Mouse (Mus musculus) hindbrain, embryonic 13.5 days (tissue): ENCODE results near the gene Pon1. TPM values are rescaled to one million over a fixed set of nuclear protein-coding genes. Genes with fewer than 3 reads are reported as not detected.
"Not testable (repeated sequence)": the region's sequence is repeated elsewhere in the genome, so short reads cannot be mapped to it uniquely, and the experiment has no call there.

Experiments used
- ATAC-seq: fragments of 200-750 bp; cut with Nextera tagmentation; 2 replicates; pipeline ENCODE4 v1.8.0; 2017; ENCODE audit warnings: moderate TSS enrichment; ENCODE audit not compliant: low FRiP score
- H3K27ac ChIP-seq: fragments of 300-500 bp; sonication (generic); 2 replicates; pipeline ENCODE4 v1.5.1; 2015; ENCODE audit warnings: inconsistent platforms, mild to moderate bottlenecking, moderate library complexity
- H3K27me3 ChIP-seq: fragments of 300-500 bp; sonication (generic); 2 replicates; pipeline ENCODE4 v1.6.1; 2015; ENCODE audit warnings: mild to moderate bottlenecking, inconsistent platforms
- H3K36me3 ChIP-seq: fragments of 300-500 bp; sonication (generic); 2 replicates; pipeline ENCODE4 v1.6.1; 2015; ENCODE audit warnings: mild to moderate bottlenecking, inconsistent platforms
- H3K4me1 ChIP-seq: fragments of 300-500 bp; sonication (generic); replicated peaks from 2 replicates; pipeline ENCODE4 v1.6.1; 2015; ENCODE audit warnings: inconsistent platforms
- H3K4me2 ChIP-seq: fragments of 300-500 bp; sonication (generic); 2 replicates; pipeline ENCODE4 v1.6.1; 2015; ENCODE audit warnings: inconsistent platforms, mild to moderate bottlenecking, moderate library complexity
- H3K4me3 ChIP-seq: fragments of 300-500 bp; sonication (generic); 2 replicates; pipeline ENCODE4 v1.5.1; 2015; ENCODE audit warnings: mild to moderate bottlenecking, inconsistent platforms
- H3K9ac ChIP-seq: fragments of 300-500 bp; sonication (generic); 2 replicates; pipeline ENCODE4 v1.6.1; 2015; ENCODE audit warnings: mild to moderate bottlenecking, inconsistent platforms
- H3K9me3 ChIP-seq: fragments of 300-500 bp; sonication (generic); 2 replicates; pipeline ENCODE4 v1.6.1; 2016; ENCODE audit warnings: inconsistent platforms
- WGBS: fragments of 180-500 bp; shearing (Covaris S2); methylation state at CpG from one replicate; pipeline ENCODE4 v1.1.7; 2015; 5-methylcytosine and 5-hydroxymethylcytosine counted together
- polyA plus RNA-seq: library from polyadenylated mRNA; unstranded; fragments of >200 nt; fragmentation: Nextera tagmentation; extraction: Ambion mirVana; gene quantifications from 2 replicates; pipeline ENCODE4 v1.2.1, GENCODE M21; 2015

Gene Pon1
- polyA plus RNA-seq = 0.13 and 0.17 TPM in 2 replicates

DNA sequence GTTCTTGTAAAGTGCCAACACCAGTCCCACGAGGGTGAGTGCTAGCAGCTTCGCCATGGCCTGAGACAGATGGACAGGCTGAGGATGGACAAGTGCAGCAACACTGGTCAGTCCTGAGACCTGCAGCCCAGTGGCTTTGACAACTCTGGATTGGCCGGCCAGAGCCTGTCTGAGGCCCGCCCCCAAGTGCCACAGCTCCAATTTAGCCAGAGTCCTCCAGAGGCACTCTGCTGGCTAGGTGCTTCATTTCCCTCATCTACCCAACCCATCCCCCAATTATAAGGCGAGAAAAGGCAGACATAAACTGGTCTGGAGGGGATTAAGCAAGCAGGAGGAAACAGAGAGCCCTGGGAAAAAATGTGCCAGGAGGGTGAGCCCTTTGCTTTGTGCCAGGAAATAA is at the start of gene Pon1:
Gene Pon1 (minus strand): TSS at position 254 of the 400 bp plus-strand sequence.
- Histone ChIP-seq H3K27me3 (no peaks in the 10 kb centered on the region), H3K4me2 (no peak within 1 kb of the TSS), H3K36me3 (no peaks in the 10 kb centered on the region), H3K27ac (no peak within 1 kb of the TSS), H3K4me1 (no peaks in the 10 kb centered on the region), H3K9me3 (no peaks in the 10 kb centered on the region), H3K9ac (no peak within 1 kb of the TSS), H3K4me3 (no peak within 1 kb of the TSS)
- ATAC-seq = no peak
- 53% methylated on average over 5 of the region's 5 CpGs for WGBS

DNA sequence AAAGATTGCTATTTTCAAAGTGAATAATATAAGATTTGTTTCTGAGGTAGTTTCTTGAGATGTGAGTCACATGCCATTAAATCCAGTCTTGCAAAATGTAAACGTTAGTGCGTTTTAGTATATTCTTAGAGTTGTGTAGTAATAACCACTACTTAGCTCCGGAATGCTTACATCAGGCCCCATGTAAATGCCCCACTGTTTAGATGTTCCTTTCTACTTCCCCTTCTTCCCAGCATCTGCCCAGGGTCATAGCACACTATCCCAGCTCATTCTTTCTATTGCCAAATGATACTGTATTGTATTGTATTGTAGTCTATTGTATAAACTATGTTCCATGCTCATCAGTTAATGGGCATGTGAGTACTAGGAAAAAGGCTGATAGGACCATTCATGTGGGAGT is 45.1 kb upstream of the Pon1 start:
- H3K4me2 ChIP-seq = no peak overlapping the region
- H3K9me3 ChIP-seq = no peaks in the 10 kb centered on the region
- over 99% methylated on average over 3 of the region's 3 CpGs for WGBS
- H3K36me3 ChIP-seq = no peaks in the 10 kb centered on the region
- no peaks in the 10 kb centered on the region for H3K27me3 ChIP-seq
- H3K9ac ChIP-seq = no peak overlapping the region
- H3K4me1 ChIP-seq = no peaks in the 10 kb centered on the region
- no peak overlapping the region for H3K27ac ChIP-seq
- H3K4me3 ChIP-seq = no peak overlapping the region
- ATAC-seq = no peak

DNA sequence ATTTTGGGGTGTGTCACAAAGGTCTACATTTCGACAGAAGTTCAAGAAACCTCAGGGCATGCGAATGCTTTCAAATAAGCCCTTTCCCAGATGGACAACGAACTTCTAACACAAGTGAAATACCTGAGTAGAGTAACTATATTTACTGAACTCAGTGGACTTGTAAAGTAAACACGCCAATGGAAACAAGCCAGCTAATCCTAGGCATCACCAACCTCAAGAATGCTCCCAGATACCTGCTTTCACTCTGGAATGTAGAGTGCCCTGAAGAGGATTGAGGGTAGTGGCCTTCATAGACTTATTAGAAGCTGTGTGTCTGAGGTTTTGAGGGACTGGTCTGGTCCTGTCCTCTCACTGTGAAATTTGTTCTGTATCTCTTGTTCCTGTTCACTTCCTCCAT is 43.8 kb upstream of the Pon1 start:
- H3K27me3 ChIP-seq = no peaks in the 10 kb centered on the region
- no peak overlapping the region for H3K4me2 ChIP-seq
- no peak overlapping the region for H3K27ac ChIP-seq
- no peak for ATAC-seq
- no peaks in the 10 kb centered on the region for H3K36me3 ChIP-seq
- 94% methylated on average over 4 of the region's 4 CpGs for WGBS
- no peak overlapping the region for H3K4me3 ChIP-seq
- H3K9ac ChIP-seq = no peak overlapping the region
- H3K4me1 ChIP-seq = no peaks in the 10 kb centered on the region
- H3K9me3 ChIP-seq = no peaks in the 10 kb centered on the region

DNA sequence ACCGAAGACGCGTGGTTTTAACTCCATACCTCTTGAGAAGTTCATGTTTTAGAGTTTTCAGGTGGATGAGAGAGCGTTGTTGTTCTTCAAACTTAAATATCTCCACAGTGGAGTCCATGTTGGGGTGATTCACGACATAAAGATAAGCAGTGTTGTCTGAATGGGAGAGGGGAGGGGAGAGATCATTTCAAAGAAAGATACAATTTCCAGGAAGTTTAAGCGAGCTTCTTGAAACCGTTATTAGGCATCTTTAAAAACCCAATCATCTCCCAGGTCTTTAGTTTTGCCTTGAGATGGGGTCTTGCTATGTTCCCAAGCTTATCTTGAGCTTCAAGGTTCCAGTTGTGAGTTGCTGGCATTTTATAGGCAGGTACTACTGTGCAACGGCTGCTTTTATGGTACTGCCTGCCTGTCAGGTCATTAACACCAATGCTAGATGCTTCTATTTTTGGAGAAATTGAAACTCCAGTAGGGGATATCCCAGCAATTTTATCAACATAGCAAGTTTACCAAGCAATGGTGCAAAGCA is 43.2 kb upstream of the Pon1 start:
- 89% methylated on average over 8 of the region's 8 CpGs for WGBS
- no peak for ATAC-seq
- H3K4me1 ChIP-seq = no peaks in the 10 kb centered on the region

DNA sequence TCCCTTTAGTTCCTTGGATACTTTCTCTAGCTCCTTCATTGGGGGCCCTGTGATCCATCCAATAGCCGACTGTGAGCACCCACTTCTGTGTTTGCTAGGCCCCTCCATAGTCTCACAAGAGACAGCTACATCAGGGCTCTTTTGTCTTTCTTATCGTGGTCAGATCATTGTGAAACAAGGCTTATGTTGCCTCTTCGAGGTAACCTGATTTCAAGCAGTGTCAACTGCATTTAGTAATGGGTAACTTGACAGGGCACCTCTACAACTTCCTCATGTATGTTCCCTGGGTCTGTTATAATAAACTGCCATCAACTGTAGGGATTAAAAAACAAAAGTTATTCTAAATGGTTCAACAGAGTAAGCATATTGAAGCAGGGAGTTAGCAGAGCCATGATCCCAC is 40.8 kb upstream of the Pon1 start:
- Histone ChIP-seq H3K27ac (no peak overlapping the region), H3K36me3 (no peaks in the 10 kb centered on the region), H3K4me1 (no peaks in the 10 kb centered on the region), H3K9me3 (no peaks in the 10 kb centered on the region), H3K4me3 (no peak overlapping the region), H3K27me3 (no peaks in the 10 kb centered on the region), H3K9ac (no peak overlapping the region), H3K4me2 (no peak overlapping the region)
- WGBS = 76% methylated on average over 3 of the region's 3 CpGs
- no peak for ATAC-seq

More for the DNA sequence above, 43.2 kb upstream of the Pon1 start:
- H3K27me3 ChIP-seq = no peaks in the 10 kb centered on the region
- no peak overlapping the region for H3K9ac ChIP-seq
- H3K4me2 ChIP-seq = no peak overlapping the region
- H3K9me3 ChIP-seq = no peaks in the 10 kb centered on the region
- no peaks in the 10 kb centered on the region for H3K36me3 ChIP-seq
- H3K27ac ChIP-seq = no peak overlapping the region
- H3K4me3 ChIP-seq = no peak overlapping the region

DNA sequence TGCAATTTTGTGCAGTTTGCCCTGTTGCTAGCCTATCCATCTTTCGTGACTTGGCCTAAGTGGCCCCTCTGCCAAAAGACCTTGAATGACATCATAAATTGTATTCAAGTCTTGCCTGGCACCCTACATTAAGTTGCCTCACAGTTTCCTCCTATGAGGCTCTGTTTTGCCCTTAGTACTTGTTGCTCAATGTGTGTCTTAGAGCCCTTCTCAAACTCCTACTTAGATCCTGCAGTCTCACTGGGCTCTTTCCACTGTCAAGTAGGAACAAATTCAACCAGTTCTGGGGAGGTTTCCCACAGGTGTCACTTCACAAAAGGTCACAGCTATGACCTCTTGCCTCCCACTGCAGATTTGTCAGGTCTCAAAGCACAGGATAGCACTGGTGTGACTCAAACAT is 40.1 kb upstream of the Pon1 start:
- ATAC-seq = no peak
- Histone ChIP-seq H3K36me3 (no peaks in the 10 kb centered on the region), H3K4me2 (no peak overlapping the region), H3K4me3 (no peak overlapping the region), H3K9me3 (no peaks in the 10 kb centered on the region), H3K27me3 (no peaks in the 10 kb centered on the region), H3K4me1 (no peaks in the 10 kb centered on the region), H3K27ac (no peak overlapping the region), H3K9ac (no peak overlapping the region)
- 100% methylated on average over 1 of the region's 1 CpGs for WGBS

DNA sequence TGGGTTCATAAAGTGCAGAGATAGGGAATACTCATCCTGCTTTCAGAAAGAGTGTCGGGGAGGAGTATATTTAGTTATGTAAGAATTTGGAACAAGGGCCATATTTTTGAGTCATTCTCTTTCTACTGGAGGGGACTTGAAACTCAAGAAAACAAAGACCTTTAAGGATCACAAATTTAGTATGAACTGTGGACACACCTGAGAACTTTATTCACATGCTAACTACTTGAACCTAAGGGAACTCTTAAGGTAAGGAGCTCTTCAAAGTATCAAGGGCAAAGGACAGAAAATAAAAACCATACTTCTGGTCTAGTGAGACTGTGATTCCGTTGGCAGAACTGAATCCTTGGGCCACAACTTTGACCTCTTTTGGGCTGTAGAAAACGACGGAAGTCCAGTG is 38.3 kb upstream of the Pon1 start:
- 91% methylated on average over 4 of the region's 4 CpGs for WGBS
- H3K4me1 ChIP-seq = no peaks in the 10 kb centered on the region

DNA sequence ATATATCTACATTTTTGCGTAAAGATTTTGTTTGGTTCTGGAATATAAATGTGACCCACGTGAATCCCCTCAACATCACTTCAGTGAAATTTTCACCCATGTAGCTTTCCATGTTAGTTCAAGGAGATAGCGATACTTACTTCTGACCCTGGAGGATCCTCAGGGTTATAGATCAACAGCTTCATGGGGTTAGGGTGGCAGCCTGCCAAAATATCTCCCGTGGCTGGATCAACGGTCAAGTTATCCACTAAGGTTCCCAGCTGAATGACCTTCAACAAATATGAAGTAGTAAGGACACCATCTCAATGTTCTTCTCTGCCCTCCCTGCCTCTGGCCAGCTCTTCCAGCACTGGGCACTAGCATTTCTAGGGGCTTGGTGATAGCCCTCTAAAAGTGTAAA is 36.5 kb upstream of the Pon1 start:
- WGBS = 93% methylated on average over 5 of the region's 5 CpGs

More for the DNA sequence above, 38.3 kb upstream of the Pon1 start:
- Histone ChIP-seq H3K4me2 (no peak overlapping the region), H3K9ac (no peak overlapping the region), H3K36me3 (no peaks in the 10 kb centered on the region), H3K4me3 (no peak overlapping the region), H3K27ac (no peak overlapping the region), H3K9me3 (no peaks in the 10 kb centered on the region), H3K27me3 (no peaks in the 10 kb centered on the region)
- no peak for ATAC-seq

DNA sequence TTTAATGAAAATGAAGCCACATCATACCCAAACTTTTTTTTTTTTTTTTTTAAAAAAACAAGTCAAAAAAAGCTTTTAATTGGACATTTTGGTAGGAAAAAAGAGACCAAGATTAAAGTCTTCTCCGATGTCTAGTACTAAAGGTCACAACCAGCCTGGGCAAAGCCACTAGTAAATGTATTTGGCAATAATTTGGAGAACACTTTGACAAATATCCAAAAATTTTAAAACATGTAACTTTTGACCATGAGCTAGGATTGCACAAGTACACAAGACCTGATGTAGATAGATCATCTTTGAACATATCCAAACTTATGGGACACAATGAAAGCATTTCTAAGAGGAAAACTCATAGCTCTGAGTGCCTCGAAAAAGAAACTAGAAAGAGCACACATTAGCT is 29.8 kb upstream of the Pon1 start:
- not testable (repeated sequence) for H3K9ac ChIP-seq, H3K27me3 ChIP-seq, H3K9me3 ChIP-seq, H3K4me2 ChIP-seq, H3K27ac ChIP-seq, H3K4me1 ChIP-seq, H3K36me3 ChIP-seq, ATAC-seq, H3K4me3 ChIP-seq
- WGBS = 86% methylated on average over 2 of the region's 2 CpGs

More for the DNA sequence above, 36.5 kb upstream of the Pon1 start:
- H3K36me3 ChIP-seq = no peaks in the 10 kb centered on the region
- H3K27ac ChIP-seq = no peak overlapping the region
- no peaks in the 10 kb centered on the region for H3K27me3 ChIP-seq
- H3K9me3 ChIP-seq = no peaks in the 10 kb centered on the region
- no peak overlapping the region for H3K4me2 ChIP-seq
- no peaks in the 10 kb centered on the region for H3K4me1 ChIP-seq
- H3K9ac ChIP-seq = no peak overlapping the region
- H3K4me3 ChIP-seq = no peak overlapping the region
- ATAC-seq = no peak

DNA sequence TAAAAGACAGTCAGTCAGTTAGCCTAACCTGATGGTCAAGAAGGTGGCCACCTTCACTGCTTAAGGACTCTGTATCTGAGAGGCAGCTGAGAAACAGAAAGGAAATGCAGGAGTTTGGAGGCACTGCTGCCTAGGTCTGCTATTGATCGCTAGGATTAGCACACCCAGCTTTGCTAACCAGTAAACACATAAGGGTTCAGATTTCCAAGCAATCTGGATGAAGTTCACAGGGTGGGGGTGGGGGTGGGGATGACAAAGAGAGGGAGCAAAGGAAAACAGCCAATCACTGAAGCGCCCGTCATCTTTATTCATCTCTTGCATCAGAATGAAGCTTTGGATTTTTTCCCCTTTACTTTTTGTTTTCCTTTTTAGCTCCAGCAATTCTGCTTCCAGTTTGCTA is 28.3 kb upstream of the Pon1 start:
- Histone ChIP-seq H3K27ac (no peak overlapping the region), H3K9ac (no peak overlapping the region), H3K27me3 (no peaks in the 10 kb centered on the region), H3K36me3 (no peaks in the 10 kb centered on the region), H3K4me2 (no peak overlapping the region), H3K9me3 (no peaks in the 10 kb centered on the region), H3K4me1 (no peaks in the 10 kb centered on the region), H3K4me3 (no peak overlapping the region)
- 80% methylated on average over 3 of the region's 3 CpGs for WGBS
- ATAC-seq = no peak

DNA sequence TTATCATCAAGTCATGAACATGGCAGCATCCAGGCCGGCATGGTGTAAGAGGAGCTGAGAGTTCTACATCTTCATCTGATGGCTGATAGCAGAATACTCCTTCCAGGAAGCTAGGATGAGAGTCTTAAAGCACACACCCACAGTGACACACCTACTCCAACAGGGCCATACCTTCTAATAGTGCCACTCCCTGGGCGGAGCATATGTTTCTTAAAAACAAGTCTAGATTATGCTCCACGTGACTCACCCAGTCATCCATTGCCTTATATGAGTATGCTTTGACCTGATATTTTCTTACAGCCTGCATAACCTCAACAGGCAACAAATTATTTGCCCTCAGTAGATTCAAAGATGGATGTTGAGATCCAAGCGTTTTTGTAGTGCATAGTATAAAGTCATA is 24.4 kb upstream of the Pon1 start:
- H3K4me1 ChIP-seq = no peaks in the 10 kb centered on the region
- H3K9ac ChIP-seq = no peak overlapping the region
- 95% methylated on average over 4 of the region's 4 CpGs for WGBS
- H3K36me3 ChIP-seq = no peaks in the 10 kb centered on the region
- H3K9me3 ChIP-seq = no peaks in the 10 kb centered on the region
- no peak overlapping the region for H3K4me3 ChIP-seq
- no peak overlapping the region for H3K4me2 ChIP-seq
- no peak overlapping the region for H3K27ac ChIP-seq
- no peaks in the 10 kb centered on the region for H3K27me3 ChIP-seq
- ATAC-seq = no peak

DNA sequence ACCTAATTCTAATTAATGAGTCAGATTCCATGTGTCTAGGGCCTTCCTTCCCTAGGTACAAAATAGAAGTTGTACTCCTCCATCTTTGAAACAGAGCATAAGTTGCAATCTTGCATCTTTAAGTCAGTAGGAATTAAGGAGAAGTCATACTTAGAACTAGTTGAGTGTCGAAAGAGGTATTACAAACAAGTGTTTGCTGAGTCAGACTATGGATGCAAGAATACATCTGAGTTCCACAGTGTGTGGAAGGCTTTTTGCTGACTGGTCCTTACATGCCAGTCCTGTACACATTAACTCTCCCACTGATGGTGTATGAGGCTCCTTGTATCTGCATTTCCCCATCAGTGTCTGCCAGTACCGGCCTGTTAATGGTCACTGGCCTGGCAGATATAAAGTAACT is 14.1 kb upstream of the Pon1 start:
- no peaks in the 10 kb centered on the region for H3K9me3 ChIP-seq
- no peak overlapping the region for H3K27ac ChIP-seq
- ATAC-seq = no peak
- 88% methylated on average over 2 of the region's 2 CpGs for WGBS
- no peaks in the 10 kb centered on the region for H3K27me3 ChIP-seq
- no peak overlapping the region for H3K4me3 ChIP-seq
- H3K4me2 ChIP-seq = no peak overlapping the region
- H3K36me3 ChIP-seq = no peaks in the 10 kb centered on the region
- H3K9ac ChIP-seq = no peak overlapping the region
- no peaks in the 10 kb centered on the region for H3K4me1 ChIP-seq

DNA sequence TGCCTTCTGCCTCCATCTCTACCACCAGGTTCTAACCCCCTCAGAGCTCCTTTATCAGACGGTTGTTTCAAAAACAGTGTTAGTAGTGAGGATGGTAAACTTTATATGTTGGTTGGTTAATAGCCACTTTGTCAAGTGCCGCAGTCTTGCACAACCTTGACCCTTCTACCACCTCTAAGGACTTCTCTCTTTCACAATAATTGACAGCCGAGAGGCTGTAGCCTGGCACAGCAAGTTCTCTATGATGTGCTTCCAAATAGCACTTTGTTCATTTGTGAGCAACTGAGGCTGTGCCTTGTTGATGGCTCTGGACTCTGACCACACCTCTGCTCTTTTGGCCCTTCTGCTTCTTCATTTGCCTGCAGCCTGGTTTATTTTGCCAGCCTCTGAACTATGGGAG is 6.2 kb upstream of the Pon1 start:
- ATAC-seq = no peak
- Histone ChIP-seq H3K4me3 (no peak overlapping the region), H3K27ac (no peak overlapping the region), H3K9ac (no peak overlapping the region), H3K9me3 (no peaks in the 10 kb centered on the region), H3K27me3 (no peaks in the 10 kb centered on the region), H3K4me1 (no peaks in the 10 kb centered on the region), H3K36me3 (no peaks in the 10 kb centered on the region), H3K4me2 (no peak overlapping the region)
- 87% methylated on average over 3 of the region's 3 CpGs for WGBS
